Comparison of ENCODE assay signal across 8 mouse cellular contexts in genomic region chr10:20548833-20549710, GRCm38 (mm10).
DNase-seq lines count a peak whose midpoint lies in the region; ATAC-seq lines count a peak whose summit lies in the region.

No protein-coding gene starts in this region.

- DNase-seq in WW6 (ENCODE audit: low read depth, low spot score) = peak; percentile 24
- DNase-seq in embryonic facial prominence, embryonic 10.5 days (ENCODE audit: low spot score) = peak; percentile 57
- DNase-seq in kidney, postnatal 25 days = peak; percentile 57 to 73
- no peak for DNase-seq in cerebellum, adult 9-10 months
- DNase-seq in cerebellum, adult 11 months = no peak

- peak overlapping the region; percentile 86 for H3K4me2 ChIP-seq in heart, embryonic 16.5 days (ENCODE audit: low read depth, low read length)
- peak overlapping the region; percentile 60 for H3K4me2 ChIP-seq in neural tube, embryonic 12.5 days (replicated peaks)

- H3K9me3 ChIP-seq in embryonic facial prominence, embryonic 10.5 days = no peaks in the 10 kb centered on the region
- no peaks in the 10 kb centered on the region for H3K9me3 ChIP-seq in heart, embryonic 16.5 days (replicated peaks; ENCODE audit: control insufficient read depth, low read length)
- H3K9me3 ChIP-seq in neural tube, embryonic 12.5 days = no peaks in the 10 kb centered on the region

- peaks cover 8% of the 10 kb centered on the region; the same call in 1 of the 2 replicates for H3K27me3 ChIP-seq in embryonic facial prominence, embryonic 10.5 days (replicated peaks; ENCODE audit: low read depth, poor library complexity, severe bottlenecking)
- H3K27me3 ChIP-seq in heart, embryonic 16.5 days (ENCODE audit: control insufficient read depth, insufficient read depth, low read length) = no peaks in the 10 kb centered on the region
- no peaks in the 10 kb centered on the region for H3K27me3 ChIP-seq in neural tube, embryonic 12.5 days (replicated peaks)

- peak overlapping the region; percentile 87 for H3K27ac ChIP-seq in embryonic facial prominence, embryonic 10.5 days (replicated peaks)
- H3K27ac ChIP-seq in heart, embryonic 16.5 days (ENCODE audit: low read length) = peak overlapping the region; percentile 81; the same call in 1 of the 2 replicates
- no peak overlapping the region for H3K27ac ChIP-seq in neural tube, embryonic 12.5 days

- H3K36me3 ChIP-seq in embryonic facial prominence, embryonic 10.5 days (replicated peaks) = no peaks in the 10 kb centered on the region
- H3K36me3 ChIP-seq in heart, embryonic 16.5 days (ENCODE audit: control insufficient read depth, insufficient read depth) = no peaks in the 10 kb centered on the region
- H3K36me3 ChIP-seq in neural tube, embryonic 12.5 days = no peaks in the 10 kb centered on the region

- 0 out of 2 replicates have a peak, but pooled peaks have one; percentile 29 for ATAC-seq in heart, embryonic 16.5 days (replicated peaks; ENCODE audit: extremely low read depth, insufficient read depth, low FRiP score)
- peak; percentile 54; the same call in 1 of the 2 replicates for ATAC-seq in neural tube, embryonic 12.5 days (ENCODE audit: low FRiP score, low read depth)
- ATAC-seq in inflammation-experienced regulatory T-cells, adult 6 months = no peak

- peak overlapping the region; percentile 81 for H3K9ac ChIP-seq in heart, embryonic 16.5 days (ENCODE audit: low read length)
- no peak overlapping the region for H3K9ac ChIP-seq in neural tube, embryonic 12.5 days

- 17% methylated on average over 13 of the region's 13 CpGs for WGBS in embryonic facial prominence, embryonic 10.5 days
- WGBS in heart, embryonic 16.5 days = 46% methylated on average over 13 of the region's 13 CpGs
- 11% methylated on average over 13 of the region's 13 CpGs for WGBS in neural tube, embryonic 12.5 days

- peaks cover 41% of the 10 kb centered on the region for H3K4me1 ChIP-seq in embryonic facial prominence, embryonic 10.5 days
- H3K4me1 ChIP-seq in heart, embryonic 16.5 days (ENCODE audit: control insufficient read depth, insufficient read depth, low read length) = peaks cover 15% of the 10 kb centered on the region
- H3K4me1 ChIP-seq in neural tube, embryonic 12.5 days = peaks cover 15% of the 10 kb centered on the region

- H3K4me3 ChIP-seq in embryonic facial prominence, embryonic 10.5 days = peak overlapping the region; percentile 58
- peak overlapping the region; percentile 60 for H3K4me3 ChIP-seq in heart, embryonic 16.5 days (ENCODE audit: low read length)
- peak overlapping the region; percentile 28; the same call in 1 of the 2 replicates for H3K4me3 ChIP-seq in neural tube, embryonic 12.5 days

Comparison
In these comparisons a context has a peak if more than half of its experiments do, and no peak if none do; other contexts are left out.
1. DNase-seq: peak in WW6 (single experiment), embryonic facial prominence, embryonic 10.5 days (single experiment) and kidney, postnatal 25 days (2 of 2); none in cerebellum, adult 9-10 months (single experiment) and cerebellum, adult 11 months (single experiment).
2. Peak in every context shown above with its lines, with median percentiles within 50 percentile points of each other: H3K4me3 ChIP-seq.